Mouse (Mus musculus) liver, postnatal 0 days (tissue): Measurements from ENCODE around the gene Zfp967.
"Not testable (repeated sequence)": the region's sequence is repeated elsewhere in the genome, so short reads cannot be mapped to it uniquely, and the experiment has no call there.

Experiments used
- CTCF ChIP-seq: sonication (generic); IDR thresholded peaks from 2 replicates; pipeline ENCODE4 v1.5.1; 2016; ENCODE audit warnings: antibody characterized with exemption, low read depth
- EP300 ChIP-seq: IDR thresholded peaks from 2 replicates; pipeline ENCODE4 v1.6.1; 2016; ENCODE audit warnings: antibody characterized with exemption, low read depth, mild to moderate bottlenecking

GRCm38 (mm10) chr2:176520756-176521155 is at the start of gene Zfp967:
- TF ChIP-seq CTCF, EP300: not testable (repeated sequence)
